Mouse (Mus musculus) liver, postnatal 0 days (tissue): ENCODE data around the gene Trim80. TPM values are rescaled to one million over a fixed set of nuclear protein-coding genes. Genes with fewer than 3 reads are reported as not detected.

Experiments
- ATAC-seq: fragments of 200-750 bp; cut with Nextera tagmentation; 2 replicates; pipeline ENCODE4 v1.8.0; 2017; ENCODE audit warnings: mild to moderate bottlenecking, moderate library complexity
- DNase-seq: peaks from one replicate; pipeline ENCODE4 v3.0.0-alpha.2; 2016
- H3K27ac ChIP-seq: fragments of 300-500 bp; sonication (generic); 2 replicates; pipeline ENCODE4 v1.5.1; 2014; ENCODE audit warnings: antibody characterized with exemption, moderate library complexity, mild to moderate bottlenecking, low read depth
- H3K27me3 ChIP-seq: fragments of 300-500 bp; sonication (generic); 2 replicates; pipeline ENCODE4 v1.6.1; 2014; ENCODE audit warnings: low read length, control low read depth, mixed read lengths; ENCODE audit not compliant: insufficient read depth
- H3K36me3 ChIP-seq: fragments of 300-500 bp; sonication (generic); replicated peaks from 2 replicates; pipeline ENCODE4 v1.6.1; 2014; ENCODE audit warnings: mild to moderate bottlenecking, control low read depth, low read length, moderate library complexity, mixed read lengths; ENCODE audit not compliant: insufficient read depth
- H3K4me1 ChIP-seq: fragments of 300-500 bp; sonication (generic); 2 replicates; pipeline ENCODE4 v1.6.1; 2014; ENCODE audit warnings: antibody characterized with exemption, mild to moderate bottlenecking, control low read depth; ENCODE audit not compliant: insufficient read depth
- H3K4me2 ChIP-seq: fragments of 300-500 bp; sonication (generic); 2 replicates; pipeline ENCODE4 v1.6.1; 2014; ENCODE audit warnings: low read depth, mild to moderate bottlenecking, low read length, moderate library complexity, mixed read lengths
- H3K4me3 ChIP-seq: fragments of 300-500 bp; sonication (generic); 2 replicates; pipeline ENCODE4 v1.5.1; 2014; ENCODE audit warnings: low read depth, low read length
- H3K9ac ChIP-seq: fragments of 300-500 bp; sonication (generic); replicated peaks from 2 replicates; pipeline ENCODE4 v1.6.1; 2014; ENCODE audit warnings: mild to moderate bottlenecking, moderate library complexity
- H3K9me3 ChIP-seq: fragments of 300-500 bp; sonication (generic); 2 replicates; pipeline ENCODE4 v1.6.1; 2016; ENCODE audit warnings: mild to moderate bottlenecking, control low read depth, low read length, mixed read lengths
- CTCF ChIP-seq: sonication (generic); IDR thresholded peaks from 2 replicates; pipeline ENCODE4 v1.5.1; 2016; ENCODE audit warnings: antibody characterized with exemption, low read depth
- EP300 ChIP-seq: IDR thresholded peaks from 2 replicates; pipeline ENCODE4 v1.6.1; 2016; ENCODE audit warnings: antibody characterized with exemption, low read depth, mild to moderate bottlenecking
- WGBS: fragments of 180-500 bp; shearing (Covaris S2); extraction: QIAGEN DNeasy Blood & Tissue Kit; methylation state at CpG from one replicate; pipeline ENCODE4 v1.1.7; 2014; ENCODE audit not compliant: insufficient replicate concordance; 5-methylcytosine and 5-hydroxymethylcytosine counted together
- polyA plus RNA-seq: library from polyadenylated mRNA; unstranded; fragments of >200 nt; fragmentation: Nextera tagmentation; extraction: Ambion mirVana; gene quantifications from 2 replicates; pipeline ENCODE4 v1.2.1, GENCODE M21; 2015

Trim80 gene
- polyA plus RNA-seq, result 2.1 and 2.8 TPM in 2 replicates

DNA sequence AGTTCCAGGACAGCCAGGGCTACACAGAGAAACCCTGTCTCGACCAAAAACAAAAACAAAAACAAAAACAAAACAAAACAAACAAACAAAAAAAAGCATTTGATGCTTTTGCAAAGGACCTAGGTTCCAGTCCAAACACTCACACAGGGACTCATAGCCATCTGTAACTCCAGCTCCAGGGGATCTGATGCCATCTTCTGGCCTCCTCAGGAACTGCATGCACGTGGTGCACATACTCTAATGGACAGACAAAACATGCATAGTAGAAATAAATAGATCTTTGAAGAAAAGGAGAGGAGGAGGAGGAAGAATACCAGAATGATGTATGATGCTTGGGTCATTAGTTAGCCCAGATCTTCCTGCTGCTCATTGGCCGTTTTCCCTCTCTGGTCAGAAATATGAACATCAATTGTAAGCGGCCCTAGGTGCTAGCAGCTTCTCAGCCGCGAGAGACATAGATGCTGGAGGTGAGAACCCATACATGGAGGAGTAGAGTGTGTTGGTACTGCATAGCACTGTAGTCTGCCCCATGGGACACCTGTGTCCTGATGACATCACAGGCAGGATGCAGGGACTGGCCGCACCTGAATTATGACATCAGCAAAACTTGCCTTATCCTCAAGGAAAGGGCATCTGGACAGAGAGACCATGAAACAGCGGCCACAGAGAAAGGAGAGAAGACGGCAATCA, at the start of gene Trim80:
Gene Trim80 (plus strand): TSS at position 640 of the 690 bp plus-strand sequence.
- TF ChIP-seq EP300 (no peak), CTCF (peak; percentile 51)
- DNase-seq, result no peak
- ATAC-seq, result no peak

GRCm38 (mm10) chr11:115391358-115391757, 49.0 kb upstream of the Trim80 start:
- Histone ChIP-seq H3K27me3 (no peaks in the 10 kb centered on the region), H3K4me1 (no peaks in the 10 kb centered on the region), H3K4me3 (no peak overlapping the region), H3K9ac (no peak overlapping the region), H3K27ac (no peak overlapping the region), H3K4me2 (no peak overlapping the region), H3K9me3 (no peaks in the 10 kb centered on the region), H3K36me3 (no peaks in the 10 kb centered on the region; the same call in 1 of the 2 replicates)
- DNase-seq (no peak), ATAC-seq (no peak)
- WGBS, result 86% methylated on average over 7 of the region's 7 CpGs
- TF ChIP-seq CTCF, result no peak
- no peak for TF ChIP-seq EP300

More for the DNA sequence above, at the start of gene Trim80:
- H3K36me3 ChIP-seq, result no peaks in the 10 kb centered on the region
- no peak within 1 kb of the TSS for H3K27ac ChIP-seq
- peaks cover 9% of the 10 kb centered on the region for H3K4me1 ChIP-seq
- H3K9me3 ChIP-seq, result no peaks in the 10 kb centered on the region; the same call in 1 of the 2 replicates
- H3K27me3 ChIP-seq, result no peaks in the 10 kb centered on the region
- no peak within 1 kb of the TSS for H3K9ac ChIP-seq
- no peak within 1 kb of the TSS for H3K4me2 ChIP-seq
- WGBS, result 83% methylated on average over 9 of the region's 9 CpGs
- no peak within 1 kb of the TSS for H3K4me3 ChIP-seq

DNA sequence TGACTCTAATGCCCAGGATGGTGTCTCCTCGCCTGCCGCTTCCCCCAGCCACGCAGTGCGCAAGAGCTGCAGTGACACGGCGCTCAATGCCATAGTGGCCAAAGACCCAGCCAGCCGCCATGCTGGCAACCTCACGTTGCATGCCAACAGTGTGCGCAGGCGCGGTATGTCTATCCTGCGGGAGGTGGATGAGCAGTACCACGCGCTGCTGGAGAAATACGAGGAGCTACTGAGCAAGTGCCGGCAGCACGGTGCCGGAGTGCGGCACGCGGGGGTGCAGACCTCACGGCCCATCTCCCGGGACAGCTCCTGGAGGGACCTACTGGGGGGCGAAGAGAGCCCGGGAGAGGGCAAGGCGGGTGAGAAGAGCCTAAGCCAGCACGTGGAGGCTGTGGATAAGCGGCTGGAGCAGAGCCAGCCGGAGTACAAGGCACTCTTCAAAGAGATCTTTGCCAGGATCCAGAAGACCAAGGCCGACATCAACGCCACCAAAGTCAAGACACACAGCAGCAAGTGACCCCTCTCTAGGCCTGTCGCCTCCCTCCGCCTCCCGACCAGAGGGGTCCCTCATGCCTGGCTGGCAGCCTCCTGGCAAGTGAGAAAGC, 46.5 kb upstream of the Trim80 start:
- ATAC-seq, result peak; percentile 53; the same call in 1 of the 2 replicates

GRCm38 (mm10) chr11:115398085-115398484, 42.3 kb upstream of the Trim80 start:
- no peak overlapping the region for H3K27ac ChIP-seq
- 51% methylated on average over 7 of the region's 7 CpGs for WGBS
- H3K9ac ChIP-seq, result no peak overlapping the region
- TF ChIP-seq EP300 (no peak), CTCF (no peak)
- no peaks in the 10 kb centered on the region; the same call in 1 of the 2 replicates for H3K36me3 ChIP-seq
- ATAC-seq (no peak), DNase-seq (no peak)
- H3K4me2 ChIP-seq, result no peak overlapping the region
- H3K9me3 ChIP-seq, result no peaks in the 10 kb centered on the region
- H3K4me3 ChIP-seq, result no peak overlapping the region
- H3K4me1 ChIP-seq, result peaks cover 1% of the 10 kb centered on the region; the same call in 1 of the 2 replicates
- H3K27me3 ChIP-seq, result no peaks in the 10 kb centered on the region

More for the DNA sequence above, 46.5 kb upstream of the Trim80 start:
- no peaks in the 10 kb centered on the region for H3K27me3 ChIP-seq
- H3K4me2 ChIP-seq, result peak overlapping the region; percentile 61
- WGBS, result 64% methylated on average over 34 of the region's 34 CpGs
- TF ChIP-seq EP300, result no peak
- H3K27ac ChIP-seq, result no peak overlapping the region
- peak overlapping the region; percentile 13 for H3K4me3 ChIP-seq
- DNase-seq, result peak; percentile 35
- no peaks in the 10 kb centered on the region for H3K9me3 ChIP-seq
- no peaks in the 10 kb centered on the region for H3K4me1 ChIP-seq
- H3K36me3 ChIP-seq, result no peaks in the 10 kb centered on the region; the same call in 1 of the 2 replicates
- no peak overlapping the region for H3K9ac ChIP-seq

DNA sequence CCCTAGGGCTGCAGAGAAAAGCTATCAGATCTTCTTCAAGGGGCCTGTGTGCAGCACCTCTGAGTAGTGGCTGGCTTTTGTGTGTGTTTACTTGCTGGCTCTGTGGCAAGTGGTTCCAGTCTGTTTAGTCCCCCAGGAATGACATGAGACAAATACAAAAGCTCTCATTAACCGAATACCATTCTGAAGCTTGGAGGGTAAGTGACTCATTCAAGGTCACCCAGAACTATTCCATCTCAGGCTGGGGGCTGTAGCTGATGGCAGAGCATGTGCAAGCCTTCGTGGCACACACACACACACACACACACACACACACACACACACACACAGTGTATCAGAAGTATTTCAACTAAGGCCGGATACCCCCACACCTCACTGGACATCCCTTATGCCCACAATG, 40.2 kb upstream of the Trim80 start:
- WGBS, result 67% methylated on average over 3 of the region's 3 CpGs
- Histone ChIP-seq H3K4me3 (no peak overlapping the region), H3K9ac (no peak overlapping the region), H3K27me3 (no peaks in the 10 kb centered on the region), H3K4me2 (no peak overlapping the region), H3K9me3 (no peaks in the 10 kb centered on the region), H3K4me1 (peaks cover 15% of the 10 kb centered on the region), H3K27ac (no peak overlapping the region), H3K36me3 (no peaks in the 10 kb centered on the region)
- TF ChIP-seq CTCF (no peak), EP300 (no peak)
- DNase-seq, result no peak
- no peak for ATAC-seq

- H3K36me3 ChIP-seq, result no peaks in the 10 kb centered on the region
- no peak overlapping the region for H3K4me3 ChIP-seq
- no peak for TF ChIP-seq CTCF
- TF ChIP-seq EP300, result no peak
- DNase-seq (no peak), ATAC-seq (no peak)
- H3K27ac ChIP-seq, result no peak overlapping the region
- H3K9ac ChIP-seq, result no peak overlapping the region
- H3K9me3 ChIP-seq, result no peaks in the 10 kb centered on the region
- H3K27me3 ChIP-seq, result no peaks in the 10 kb centered on the region
- H3K4me2 ChIP-seq, result no peak overlapping the region
- 56% methylated on average over 11 of the region's 11 CpGs for WGBS
- H3K4me1 ChIP-seq, result peaks cover 15% of the 10 kb centered on the region
These were observed 39.5 kb upstream of the Trim80 start for GRCm38 (mm10) chr11:115400630-115401391.
